Mouse (Mus musculus) neutrophil, adult 5-6 weeks (primary cell): ENCODE measurements around the gene Gm45618. TPM values are rescaled to one million over a fixed set of nuclear protein-coding genes. Genes with fewer than 3 reads are reported as not detected.
"Not testable (repeated sequence)": the region's sequence is repeated elsewhere in the genome, so short reads cannot be mapped to it uniquely, and the experiment has no call there.

Experiments used
- ATAC-seq: fragments of 151-379, 151-347 bp; 2 replicates; pipeline ENCODE4 v1.8.0; 2017; ENCODE audit warnings: mild to moderate bottlenecking, moderate TSS enrichment; ENCODE audit not compliant: insufficient number of reproducible peaks, poor library complexity, low FRiP score, severe bottlenecking; ENCODE audit errors: extremely low read depth
- total RNA-seq: library from RNA; stranded (forward); fragments of 200-1000 nt; gene quantifications from 2 replicates; pipeline ENCODE4 v1.2.3, GENCODE M21; 2017

Gene Gm45618
- not detected in 2 replicates for total RNA-seq

DNA sequence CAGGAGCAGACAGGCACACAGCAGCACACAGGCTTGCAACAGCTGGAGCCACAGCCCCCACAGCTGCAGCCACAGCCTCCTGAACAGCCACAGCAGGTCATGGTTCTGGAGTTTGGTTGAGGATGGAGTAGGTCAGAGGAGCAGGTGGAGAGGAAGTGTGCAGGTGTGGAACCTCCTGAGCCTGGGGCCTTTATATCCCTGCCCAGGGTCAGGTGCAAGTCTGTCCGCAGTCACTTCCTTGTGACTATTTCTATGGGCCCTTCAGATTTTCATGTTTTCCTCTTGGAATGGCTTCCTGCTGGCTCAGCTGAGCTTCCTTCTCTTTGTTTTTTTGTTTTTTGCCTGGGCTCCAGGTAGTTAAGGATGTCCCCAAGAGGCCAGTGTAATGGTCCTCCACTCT is at the start of gene Gm45618:
Gene Gm45618, minus strand, starts transcription at position 101 of the 400 bp plus-strand sequence.
- not testable (repeated sequence) for ATAC-seq

- ATAC-seq: no peak
Observed at GRCm38 (mm10) chr7:142169836-142170235, 49.3 kb upstream of the Gm45618 start.

GRCm38 (mm10) chr7:142165639-142166038 is 45.1 kb upstream of the Gm45618 start, which contains the start of gene Gm4553:
TSS of gene Gm4553 (minus strand) at chr7:142165739.
- not testable (repeated sequence) for ATAC-seq

DNA sequence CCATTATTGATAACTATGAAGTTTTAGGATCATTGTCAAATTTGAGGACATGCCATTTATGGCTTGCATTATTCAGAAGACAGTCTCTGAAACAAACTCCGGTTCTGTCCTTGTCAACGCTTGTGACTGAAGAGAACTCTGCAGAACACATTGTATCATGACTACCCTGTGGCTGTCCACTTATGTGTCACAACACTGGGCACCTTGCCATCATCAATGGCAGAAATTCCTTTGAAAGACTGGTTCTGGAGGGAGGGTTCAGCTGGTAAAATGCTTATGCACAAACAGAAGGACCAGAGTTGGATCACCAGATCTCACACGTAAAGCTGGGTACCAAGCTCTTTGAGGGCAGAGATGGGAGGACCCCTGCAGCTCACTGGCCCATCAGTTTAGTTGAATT is 38.8 kb upstream of the Gm45618 start:
- no peak for ATAC-seq

- not testable (repeated sequence) for ATAC-seq
Observed at GRCm38 (mm10) chr7:142157013-142157412, 36.5 kb upstream of the Gm45618 start, which contains the start of gene Gm29735. TSS of gene Gm29735 (minus strand) at chr7:142157113.

GRCm38 (mm10) chr7:142155308-142155707 is 34.8 kb upstream of the Gm45618 start:
- ATAC-seq: no peak

GRCm38 (mm10) chr7:142152191-142152590 is 31.7 kb upstream of the Gm45618 start:
- ATAC-seq: no peak

DNA sequence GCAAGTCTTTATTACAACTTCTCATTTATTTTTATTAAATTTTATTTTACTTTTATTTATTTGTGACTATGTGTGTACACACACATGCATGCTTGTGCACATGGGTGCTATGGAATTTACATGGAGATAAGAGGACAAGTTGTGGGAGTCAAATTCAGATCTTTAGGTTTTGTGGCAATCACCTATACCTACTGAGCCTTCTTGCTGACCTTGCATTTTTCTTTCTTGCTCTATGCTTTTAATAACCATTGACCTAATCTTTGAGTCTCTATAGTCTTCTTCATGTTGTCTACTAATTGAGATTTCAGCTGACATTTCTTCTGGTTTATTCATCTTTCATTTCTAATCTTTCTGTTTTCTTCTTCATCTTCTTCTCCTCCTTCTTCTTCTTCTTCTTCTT is 28.1 kb upstream of the Gm45618 start:
- ATAC-seq: no peak

- no peak for ATAC-seq
Observed at GRCm38 (mm10) chr7:142146033-142146432, 25.5 kb upstream of the Gm45618 start.

- no peak for ATAC-seq
Observed at GRCm38 (mm10) chr7:142145413-142145940, 24.9 kb upstream of the Gm45618 start.

DNA sequence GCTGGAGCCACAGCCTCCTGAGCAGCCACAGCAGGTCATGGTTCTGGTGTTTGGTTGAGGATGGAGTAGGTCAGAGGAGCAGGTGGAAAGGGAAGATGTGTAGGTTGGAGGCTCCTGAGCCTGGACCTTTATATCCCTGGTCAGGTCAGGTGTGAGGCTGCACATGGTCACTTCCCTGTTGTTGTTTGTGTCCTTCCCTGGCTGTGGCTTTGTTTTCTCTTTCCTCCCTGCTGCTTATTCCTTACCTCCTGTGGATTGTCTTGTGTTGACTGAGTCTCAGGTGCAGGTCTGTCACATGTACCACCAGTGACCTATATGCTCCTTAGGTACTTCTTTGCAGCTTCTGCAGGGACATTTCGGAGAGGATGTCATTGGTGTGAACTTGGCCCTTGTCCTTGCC is 24.0 kb upstream of the Gm45618 start, which contains the start of gene Gm45337:
Gene Gm45337, minus strand, starts transcription at position 101 of the 400 bp plus-strand sequence.
- ATAC-seq: no peak

DNA sequence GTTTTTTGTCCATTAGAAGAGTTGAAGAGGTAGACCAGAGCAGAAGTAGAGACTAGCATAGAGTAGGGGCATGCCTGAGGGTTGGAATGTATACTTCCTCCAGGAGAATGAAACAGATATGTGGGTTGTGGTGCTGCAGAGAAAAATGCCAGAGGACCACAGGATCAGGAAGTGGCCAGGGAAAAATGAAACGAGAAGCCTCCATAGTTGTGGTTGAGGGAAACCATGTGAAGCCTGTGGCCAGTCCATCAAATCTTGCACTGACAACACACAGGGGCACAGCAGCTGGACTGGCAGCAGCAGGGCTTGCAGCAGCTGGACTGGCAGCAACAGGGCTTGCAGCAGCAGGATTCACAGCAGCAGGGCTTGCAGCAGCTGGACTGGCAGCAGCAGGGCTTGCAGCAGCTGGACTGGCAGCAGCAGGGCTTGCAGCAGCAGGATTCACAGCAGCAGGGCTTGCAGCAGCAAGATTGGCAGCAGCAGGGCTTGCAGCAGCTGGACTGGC is 23.0 kb upstream of the Gm45618 start:
- not testable (repeated sequence) for ATAC-seq

DNA sequence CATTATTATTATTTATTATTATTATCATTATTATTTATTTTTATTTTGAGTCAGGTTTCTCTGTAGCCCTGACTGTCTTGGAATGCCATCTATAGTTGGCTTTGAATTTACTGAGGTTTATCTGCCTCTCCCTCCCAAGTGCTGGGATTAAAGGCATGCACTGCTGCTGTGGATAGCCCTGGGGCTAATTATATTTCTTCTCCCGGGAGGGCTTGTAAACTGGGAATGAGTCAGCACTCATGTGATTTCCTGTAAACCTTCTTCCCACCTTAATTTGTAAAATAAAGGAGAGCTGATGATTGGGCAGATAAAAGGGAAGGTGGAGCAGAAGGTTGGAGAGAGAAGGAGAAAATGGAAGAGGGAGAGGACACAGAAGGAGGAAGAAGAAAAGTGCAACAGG is 20.2 kb upstream of the Gm45618 start:
- ATAC-seq: no peak

GRCm38 (mm10) chr7:142135934-142136333 is 15.4 kb upstream of the Gm45618 start, which contains the start of gene Gm39115:
TSS of gene Gm39115 (minus strand) at chr7:142136034.
- not testable (repeated sequence) for ATAC-seq

GRCm38 (mm10) chr7:142134206-142134995 is 13.9 kb upstream of the Gm45618 start:
- no peak for ATAC-seq

GRCm38 (mm10) chr7:142128843-142129242 is 8.3 kb upstream of the Gm45618 start:
- ATAC-seq: no peak

DNA sequence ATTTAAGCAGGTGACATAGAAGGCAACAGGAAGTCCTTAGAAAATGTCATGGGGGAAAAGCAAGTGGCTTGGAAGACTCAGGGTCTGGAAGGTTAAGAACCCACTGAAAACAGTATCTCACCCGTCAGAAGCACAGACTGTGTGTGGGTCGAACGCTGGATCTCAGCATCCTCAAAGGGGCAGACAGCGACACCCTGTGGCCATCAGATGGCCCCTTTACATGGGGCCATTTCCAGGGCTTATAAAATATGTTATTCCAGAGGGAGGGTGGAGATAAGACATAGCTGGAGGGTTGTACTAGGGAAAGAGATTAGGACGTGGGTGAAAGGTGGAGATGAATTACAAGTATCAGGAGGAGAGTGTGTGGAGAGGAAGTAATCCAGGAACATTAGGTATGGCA is 897 bp downstream of the Gm45618 start:
- no peak for ATAC-seq

DNA sequence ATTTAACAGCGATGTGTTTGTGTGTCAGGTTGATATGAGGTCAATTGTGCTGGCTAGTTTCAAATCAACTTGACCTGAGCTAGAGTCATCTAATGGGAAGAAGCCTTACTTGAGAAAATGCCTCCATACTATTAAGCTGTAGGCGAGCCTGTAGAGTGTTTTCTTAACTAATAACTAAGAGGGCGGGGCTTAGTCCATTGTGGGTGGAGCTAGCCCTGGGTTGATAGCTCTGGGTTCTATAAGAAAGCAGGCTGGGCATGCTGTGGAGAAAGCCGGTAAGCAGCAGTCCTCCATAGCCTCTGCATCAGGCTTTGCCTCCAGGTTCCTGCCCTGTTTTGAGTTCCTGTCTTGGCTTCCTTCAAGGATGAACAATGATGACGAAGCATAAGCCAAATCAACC is 15.8 kb downstream of the Gm45618 start:
- no peak for ATAC-seq

DNA sequence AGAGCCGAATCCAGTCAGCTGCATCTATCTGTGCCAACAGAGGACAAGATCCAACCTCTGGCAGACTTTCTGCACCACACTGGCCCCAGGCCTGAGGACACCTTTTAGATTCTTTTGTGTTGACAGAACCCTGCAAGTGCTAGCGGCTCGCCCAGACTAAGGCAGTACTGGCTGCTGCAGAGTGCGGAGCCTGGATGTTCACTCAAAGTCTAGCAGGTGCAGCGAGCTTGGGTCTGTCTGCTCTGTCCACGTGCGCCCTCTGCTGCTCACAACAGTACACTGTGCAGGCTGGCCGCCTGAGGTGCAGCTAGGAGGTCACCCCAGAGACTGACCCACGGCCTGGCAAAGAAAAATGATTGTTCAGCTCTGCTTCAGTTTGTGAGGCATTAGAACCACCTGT is 22.8 kb downstream of the Gm45618 start:
- ATAC-seq: peak; percentile 60; the same call in 1 of the 2 replicates

DNA sequence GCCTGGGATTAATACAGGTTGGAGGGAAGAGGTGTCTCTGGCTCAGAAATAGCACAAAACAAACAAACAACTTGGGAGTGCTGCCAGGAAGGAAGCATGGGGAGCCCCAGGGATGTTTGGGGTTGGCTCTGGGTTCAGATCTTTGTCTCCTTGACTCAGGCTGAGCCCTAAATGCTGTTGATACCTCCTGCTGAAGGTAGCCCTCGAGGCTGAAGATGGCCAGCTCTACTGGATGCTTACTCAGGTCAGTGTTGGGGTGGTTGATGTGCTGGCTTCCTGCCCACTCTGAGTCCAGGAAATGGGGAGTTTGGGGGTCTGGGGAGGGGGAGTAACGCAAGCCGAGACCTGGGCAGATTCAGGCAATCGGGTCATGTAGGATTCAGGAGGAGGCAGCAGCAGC is 23.8 kb downstream of the Gm45618 start:
- ATAC-seq: no peak
